Mouse (Mus musculus) bone marrow, adult 2 months (tissue): Measurements from ENCODE around the gene Mpp2. TPM values are rescaled to one million over a fixed set of nuclear protein-coding genes. Genes with fewer than 3 reads are reported as not detected.
A peak's percentile ranks its signal among the peaks of the same experiment; 100 is the strongest.

ENCODE experiments used
- H3K27ac ChIP-seq: fragments of 200-500 bp; 2 replicates; pipeline ENCODE4 v1.5.1; 2012; ENCODE audit warnings: low read depth, mild to moderate bottlenecking, control low read depth, inconsistent platforms, low read length; ENCODE audit not compliant: control insufficient read depth, poor library complexity, insufficient read depth
- H3K4me1 ChIP-seq: fragments of 200-500 bp; 2 replicates; pipeline ENCODE4 v1.6.1; 2011; ENCODE audit warnings: low read length; ENCODE audit not compliant: control insufficient read depth, insufficient read depth
- H3K4me3 ChIP-seq: fragments of 200-500 bp; replicated peaks from 2 replicates; pipeline ENCODE3; 2011; ENCODE audit warnings: mild to moderate bottlenecking, low read depth, low read length, control low read depth; ENCODE audit not compliant: control insufficient read depth
- CTCF ChIP-seq: fragments of 200-500 bp; IDR thresholded peaks from 2 replicates; pipeline ENCODE4 v1.5.1; 2011; ENCODE audit warnings: low read length, control low read depth; ENCODE audit not compliant: control insufficient read depth, insufficient read depth
- POLR2A ChIP-seq: fragments of 200-500 bp; IDR thresholded peaks from 2 replicates; pipeline ENCODE4 v1.6.1; 2011; ENCODE audit warnings: low read depth, mild to moderate bottlenecking, control low read depth, low read length, borderline replicate concordance; ENCODE audit not compliant: control insufficient read depth
- WGBS: fragments of 180-500 bp; shearing (Covaris S2); methylation state at CpG from one replicate; pipeline ENCODE4 v1.1.7; 2018; 5-methylcytosine and 5-hydroxymethylcytosine counted together
- polyA plus RNA-seq: library from polyadenylated mRNA; stranded (reverse); fragments of >200 nt; gene quantifications from 2 replicates; pipeline ENCODE4 v1.2.4, GENCODE M21; 2011; ENCODE audit warnings: low replicate concordance; ENCODE audit not compliant: missing spikeins, insufficient read depth, insufficient read length

Mpp2 gene
- polyA plus RNA-seq, 1 experiment = 18.2 TPM

DNA sequence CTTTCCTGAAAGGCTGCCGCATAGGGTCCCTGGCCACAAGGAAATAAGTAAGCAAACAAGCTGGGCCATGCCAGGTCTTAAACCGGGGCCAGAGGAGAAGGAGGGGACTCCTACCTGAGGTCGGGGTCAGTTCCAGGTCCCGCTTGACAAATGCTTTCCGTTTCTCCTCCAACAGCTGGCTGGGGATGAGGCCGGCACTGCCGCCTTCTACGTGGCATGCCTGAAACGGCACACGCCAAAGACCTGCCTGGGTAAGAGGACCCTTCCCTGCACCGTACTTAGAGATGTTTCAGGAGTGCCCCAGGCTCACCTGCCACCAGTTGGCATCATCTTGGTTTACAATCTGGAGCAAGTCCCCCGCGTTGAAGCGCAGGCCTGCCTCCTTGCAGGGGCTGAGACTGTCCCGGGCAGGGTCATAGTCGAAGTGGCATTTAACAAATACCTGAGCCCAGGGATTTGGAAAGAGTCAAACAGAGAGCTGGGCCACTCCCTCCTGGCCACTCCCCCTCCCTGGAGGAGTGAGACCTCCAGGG, 26.3 kb downstream of the Mpp2 start:
- Histone ChIP-seq H3K27ac (no peak overlapping the region), H3K4me1 (no peaks in the 10 kb centered on the region), H3K4me3 (no peak overlapping the region)
- TF ChIP-seq CTCF (no peak), POLR2A (no peak)
- 39% methylated on average over 16 of the region's 16 CpGs for WGBS

DNA sequence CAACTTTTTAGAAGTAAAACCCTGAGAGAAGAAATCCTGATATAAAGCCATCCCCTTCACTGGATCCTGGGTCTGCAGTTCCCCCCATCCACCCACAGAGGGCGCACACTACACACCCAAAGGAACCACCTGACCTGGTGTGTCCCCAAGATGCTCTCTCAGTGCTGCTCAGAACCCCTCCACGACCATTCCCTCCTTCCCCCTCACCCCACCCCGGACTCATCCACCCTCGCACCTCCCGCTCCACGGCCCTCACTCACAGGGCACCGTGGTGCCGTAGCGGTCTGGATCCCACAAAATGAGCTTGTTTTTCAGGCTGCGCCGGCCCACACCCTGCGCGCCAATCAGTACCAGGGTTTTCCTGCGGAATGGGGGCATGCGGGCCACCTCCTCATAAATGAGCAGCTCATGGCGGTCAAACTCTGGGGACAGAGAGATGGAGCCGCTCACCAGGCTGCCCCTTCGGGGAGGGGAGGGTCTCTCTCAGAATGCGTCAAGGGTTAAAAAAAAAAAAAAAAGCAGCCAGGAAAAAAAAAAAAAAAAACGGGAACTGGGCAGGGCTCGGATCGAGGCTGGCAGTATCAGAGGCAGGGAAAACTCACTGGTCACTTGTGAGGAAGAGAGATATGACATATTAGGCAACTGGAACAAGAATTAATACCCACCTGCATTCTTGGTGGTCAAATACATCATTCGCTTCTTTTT, 26.9 kb downstream of the Mpp2 start:
- Histone ChIP-seq H3K27ac (no peak overlapping the region), H3K4me1 (no peaks in the 10 kb centered on the region), H3K4me3 (no peak overlapping the region)
- WGBS = 5% methylated on average over 23 of the region's 23 CpGs
- TF ChIP-seq POLR2A = no peak
- TF ChIP-seq CTCF = peak; percentile 93

DNA sequence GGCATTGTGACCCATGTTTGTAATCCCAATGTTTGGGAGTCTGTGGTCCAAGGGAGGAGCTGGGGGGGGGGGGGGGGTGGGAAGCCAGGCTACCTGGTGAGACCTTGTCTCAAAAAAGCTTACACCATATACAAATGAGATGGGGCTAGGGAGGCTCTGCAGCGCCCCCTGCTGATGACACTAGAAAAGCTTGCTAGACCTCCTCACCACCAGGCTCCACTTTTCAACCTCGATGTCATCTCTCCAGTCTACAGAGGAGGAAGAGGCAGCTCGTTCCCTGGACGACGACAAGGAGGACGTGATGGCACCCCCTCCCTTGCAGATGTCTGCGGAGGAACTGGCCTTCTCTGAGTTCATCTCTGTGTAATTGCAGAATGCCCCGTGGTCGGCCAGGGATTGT, 34.5 kb downstream of the Mpp2 start:
- TF ChIP-seq CTCF (peak; percentile 70), POLR2A (no peak)
- Histone ChIP-seq H3K4me3 (no peak overlapping the region), H3K27ac (no peak overlapping the region), H3K4me1 (no peaks in the 10 kb centered on the region)
- WGBS = 20% methylated on average over 9 of the region's 9 CpGs

DNA sequence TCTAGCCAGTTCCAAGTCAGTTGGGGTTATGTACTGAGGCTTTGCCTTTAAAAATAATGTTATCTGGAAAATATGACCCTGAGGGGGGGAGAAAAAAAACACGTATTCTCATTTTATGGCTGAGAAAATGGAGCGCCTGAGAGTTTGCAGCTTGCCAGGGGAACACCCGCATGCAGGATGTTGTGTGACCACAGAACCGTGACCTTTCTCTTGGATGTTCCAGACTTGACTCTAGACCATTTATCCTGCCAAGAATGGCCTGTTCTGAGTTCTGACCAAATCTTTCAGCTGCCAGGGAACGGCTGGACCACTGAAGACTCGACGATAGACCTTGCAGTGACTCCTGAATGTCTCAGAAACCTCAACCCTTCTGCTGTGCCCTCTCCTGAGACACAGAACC, 35.1 kb downstream of the Mpp2 start:
- no peak for TF ChIP-seq CTCF
- no peak for TF ChIP-seq POLR2A
- H3K27ac ChIP-seq = no peak overlapping the region
- 57% methylated on average over 7 of the region's 7 CpGs for WGBS
- H3K4me3 ChIP-seq = no peak overlapping the region
- H3K4me1 ChIP-seq = no peaks in the 10 kb centered on the region

DNA sequence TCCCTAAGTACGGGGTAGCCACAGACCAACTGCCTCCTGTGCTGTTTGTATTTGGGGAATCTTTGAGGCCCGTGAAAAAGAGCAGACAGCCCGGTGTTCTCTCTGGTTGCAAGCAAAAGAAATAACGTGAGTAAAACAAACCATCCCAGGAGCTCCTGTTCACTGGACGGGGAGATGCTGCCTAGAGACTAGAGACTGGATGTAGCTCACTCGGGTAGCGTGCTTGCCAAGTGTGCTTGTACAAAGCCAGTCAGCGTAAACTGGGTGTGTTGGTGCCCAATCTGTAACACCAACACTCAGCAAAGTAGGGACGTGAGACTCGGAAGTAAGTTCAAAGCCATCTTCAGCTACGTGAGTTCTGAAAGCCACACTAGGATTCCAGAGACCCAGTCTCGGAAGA, 35.6 kb downstream of the Mpp2 start:
- 83% methylated on average over 12 of the region's 12 CpGs for WGBS
- Histone ChIP-seq H3K27ac (no peak overlapping the region; the same call in 1 of the 2 replicates), H3K4me1 (no peaks in the 10 kb centered on the region), H3K4me3 (no peak overlapping the region)
- TF ChIP-seq POLR2A (no peak), CTCF (no peak)

DNA sequence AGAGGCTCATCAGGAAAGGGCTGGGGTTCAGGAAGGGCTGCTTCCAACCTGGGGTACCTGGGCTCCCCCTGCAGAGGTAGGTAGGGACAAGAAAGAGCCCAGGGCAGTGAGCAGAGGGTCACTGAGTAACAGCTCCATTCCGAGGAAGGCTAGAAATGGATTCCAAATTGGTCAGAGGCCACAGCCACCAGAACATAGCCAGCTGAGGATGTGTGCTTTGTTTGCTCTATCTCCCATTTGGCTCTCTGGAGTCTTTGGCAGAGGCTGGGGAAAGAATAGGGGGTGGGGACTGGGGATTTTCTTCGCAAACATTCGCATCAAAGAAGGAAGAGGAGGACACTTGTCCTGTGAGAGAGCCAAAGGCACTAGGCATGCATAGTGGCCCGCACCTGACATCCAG, 36.4 kb downstream of the Mpp2 start:
- no peaks in the 10 kb centered on the region for H3K4me1 ChIP-seq
- 81% methylated on average over 4 of the region's 4 CpGs for WGBS
- H3K27ac ChIP-seq = no peak overlapping the region
- TF ChIP-seq POLR2A = no peak
- no peak for TF ChIP-seq CTCF
- no peak overlapping the region for H3K4me3 ChIP-seq

DNA sequence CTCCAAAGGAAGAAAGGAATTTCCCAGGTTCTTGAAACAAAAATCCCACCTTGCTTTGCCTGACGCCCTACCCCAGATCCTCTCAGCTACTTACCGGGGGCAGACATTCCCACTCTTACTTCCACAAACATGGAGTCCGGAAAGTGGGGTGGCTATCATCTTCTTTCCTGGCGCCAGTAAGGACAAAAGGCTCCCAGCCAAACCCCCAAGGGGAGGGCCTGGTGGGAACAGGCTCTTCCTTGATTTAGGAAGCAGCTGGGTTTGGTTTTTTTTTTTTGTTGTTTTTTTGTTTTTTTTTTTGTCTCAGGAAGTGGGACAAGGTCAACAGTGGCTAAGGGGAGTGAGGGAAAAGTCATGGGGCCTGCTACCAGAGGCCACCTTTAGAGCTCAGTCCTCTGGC, 36.8 kb downstream of the Mpp2 start:
- Histone ChIP-seq H3K4me1 (no peaks in the 10 kb centered on the region), H3K27ac (no peak overlapping the region), H3K4me3 (no peak overlapping the region)
- TF ChIP-seq POLR2A (no peak), CTCF (no peak)
- 75% methylated on average over 4 of the region's 4 CpGs for WGBS

DNA sequence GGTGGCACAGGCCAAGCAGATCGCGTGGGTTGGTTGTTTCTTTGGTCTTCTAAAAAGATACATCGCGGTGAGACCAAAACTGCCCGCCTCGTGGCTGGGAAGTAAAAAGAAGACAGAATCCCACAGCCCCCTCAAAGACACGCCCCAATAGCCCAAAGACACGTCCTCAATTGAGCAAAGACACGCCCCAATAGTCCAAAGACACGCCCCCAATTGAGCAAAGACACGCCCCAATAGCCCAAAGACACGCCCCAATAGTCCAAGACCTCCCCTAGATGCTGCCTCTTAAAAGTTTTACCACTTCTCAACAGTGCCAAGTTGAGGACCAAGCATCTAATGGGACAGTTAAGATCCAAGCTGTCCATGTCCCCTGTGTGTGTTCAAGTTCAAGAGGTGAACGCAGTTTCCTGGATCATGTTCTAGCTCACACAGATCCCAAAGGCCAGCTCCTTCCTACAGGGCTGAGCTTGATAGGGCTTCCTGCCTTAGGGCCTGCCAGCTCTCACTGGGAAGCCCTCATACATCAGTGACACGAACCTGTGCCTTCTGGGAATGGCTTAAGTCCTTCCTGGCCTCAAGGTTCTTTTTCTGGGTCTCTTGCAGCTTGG, 38.3 kb downstream of the Mpp2 start:
- no peak for TF ChIP-seq POLR2A
- TF ChIP-seq CTCF = no peak
- 62% methylated on average over 14 of the region's 14 CpGs for WGBS
- no peak overlapping the region for H3K4me3 ChIP-seq
- no peak overlapping the region for H3K27ac ChIP-seq
- H3K4me1 ChIP-seq = no peaks in the 10 kb centered on the region

DNA sequence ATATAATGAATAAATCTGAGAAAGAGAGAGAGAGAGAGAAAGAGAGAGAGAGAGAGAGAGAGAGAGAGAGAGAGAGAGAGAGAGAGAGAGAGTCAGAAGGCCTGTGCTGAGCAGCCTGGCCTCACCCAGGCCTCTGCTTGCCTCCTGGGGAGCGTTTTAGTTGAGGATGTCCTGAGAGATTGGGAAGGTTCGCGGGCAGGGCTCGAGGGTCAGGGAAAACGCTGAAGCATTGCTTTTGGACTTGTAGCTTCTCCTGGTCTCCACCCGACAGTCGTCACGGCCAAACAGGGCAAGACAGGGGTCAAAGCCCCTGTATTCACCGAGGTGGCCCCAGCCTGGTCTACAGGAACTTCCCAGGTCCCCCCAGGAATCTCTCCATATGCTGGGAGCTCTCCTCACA, 41.7 kb downstream of the Mpp2 start:
- WGBS = 77% methylated on average over 9 of the region's 9 CpGs

More for the DNA sequence above, 41.7 kb downstream of the Mpp2 start:
- no peaks in the 10 kb centered on the region for H3K4me1 ChIP-seq
- H3K27ac ChIP-seq = no peak overlapping the region
- TF ChIP-seq POLR2A (no peak), CTCF (no peak)
- no peak overlapping the region for H3K4me3 ChIP-seq
